Mouse (Mus musculus) liver, embryonic 18 days (tissue): Measurements from ENCODE around the gene Lyz2. TPM values are rescaled to one million over a fixed set of nuclear protein-coding genes. Genes with fewer than 3 reads are reported as not detected.

Source experiments
- polyA plus RNA-seq: library from polyadenylated mRNA; depleted of rRNA; stranded (reverse); fragments of >200 nt; gene quantifications from 2 replicates; pipeline ENCODE4 v1.2.3, GENCODE M21; 2012; rRNA removed

Gene Lyz2
- 470 and 559 TPM in 2 replicates for polyA plus RNA-seq

DNA sequence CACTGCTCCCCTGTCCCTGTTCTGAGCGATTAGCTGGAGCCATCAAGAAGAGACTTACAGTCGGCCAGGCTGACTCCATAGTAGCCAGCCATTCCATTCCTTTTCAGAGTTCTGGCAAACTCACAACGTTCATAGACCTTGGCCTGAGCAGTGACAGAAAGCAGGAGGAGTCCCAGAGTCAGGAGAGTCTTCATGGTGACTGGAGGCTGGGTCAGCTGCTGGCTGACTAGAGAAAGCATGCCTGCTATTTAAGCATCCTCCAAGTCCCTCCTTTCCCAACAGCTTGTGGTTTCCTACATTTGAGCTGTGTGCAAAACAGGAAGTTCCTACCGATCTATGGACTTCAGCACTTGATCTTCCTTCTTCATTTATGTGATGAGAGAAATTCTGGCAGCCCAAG lies at the start of gene Lyz2:
Gene Lyz2, minus strand, starts transcription at position 273 of the 400 bp plus-strand sequence.

DNA sequence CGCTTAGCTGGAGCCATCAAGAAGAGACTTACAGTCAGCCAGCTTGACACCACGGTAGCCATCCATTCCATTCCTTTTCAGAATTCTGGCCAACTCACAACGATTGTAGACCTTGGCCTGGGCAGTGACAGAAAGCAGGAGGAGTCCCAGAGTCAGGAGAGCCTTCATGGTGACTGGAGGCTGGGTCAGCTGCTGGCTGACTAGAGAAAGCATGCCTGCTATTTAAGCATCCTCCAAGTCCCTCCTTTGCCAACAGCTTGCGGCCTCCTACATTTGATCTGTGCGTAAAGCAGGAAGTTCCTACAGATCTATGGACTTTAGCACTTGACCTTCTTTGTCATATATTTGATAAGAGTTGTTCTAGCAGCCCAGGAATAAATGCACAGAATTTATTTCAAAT lies 10.6 kb upstream of the Lyz2 start, which contains the start of gene Lyz1:
Gene Lyz1, minus strand, starts transcription at position 198 of the 400 bp plus-strand sequence.

DNA sequence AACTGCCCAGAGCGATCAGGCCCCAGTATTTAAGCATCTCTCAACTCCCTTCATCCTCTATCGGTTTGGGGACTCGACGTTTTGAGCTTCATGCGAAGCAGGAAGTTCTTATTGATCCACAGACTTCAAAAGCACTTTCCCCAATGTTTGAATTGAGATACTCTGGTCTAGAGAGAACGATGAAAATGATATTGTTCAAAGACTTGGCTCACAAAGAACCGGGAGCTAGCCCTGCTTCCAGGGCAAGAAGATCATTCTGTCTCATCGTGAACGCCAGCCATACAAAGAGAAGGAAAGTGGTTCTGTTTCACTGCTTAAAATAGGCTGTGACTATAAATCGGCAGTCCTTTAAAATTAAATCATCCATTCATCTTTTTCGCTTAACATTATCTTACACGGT lies 43.5 kb downstream of the Lyz2 start, which contains the start of gene 9530003J23Rik:
Gene 9530003J23Rik, minus strand, starts transcription at position 101 of the 400 bp plus-strand sequence.

Other genes starting within 250 kb of the Lyz2 start
- not detected in 2 replicates for gene Lrrc10, start 237.0 kb downstream of the Lyz2 start, polyA plus RNA-seq
- gene Cct2, start 218.5 kb downstream of the Lyz2 start, polyA plus RNA-seq: 87.5 and 91.5 TPM in 2 replicates
- 7.0 and 8.8 TPM in 2 replicates for gene Frs2, start 133.8 kb downstream of the Lyz2 start, polyA plus RNA-seq
- gene Yeats4, start 57.8 kb downstream of the Lyz2 start, polyA plus RNA-seq: 26.9 and 28.8 TPM in 2 replicates
- not detected in 2 replicates for gene 9530003J23Rik, start 43.6 kb downstream of the Lyz2 start, polyA plus RNA-seq
- gene Lyz1, start 10.5 kb upstream of the Lyz2 start, polyA plus RNA-seq: 0.23 and 0.30 TPM in 2 replicates
- gene Cpsf6, start 97.7 kb upstream of the Lyz2 start, polyA plus RNA-seq: 19.7 and 21.7 TPM in 2 replicates